Mouse (Mus musculus) heart, postnatal 14 days (tissue): ENCODE measurements around the gene Cops8. TPM values are rescaled to one million over a fixed set of nuclear protein-coding genes. Genes with fewer than 3 reads are reported as not detected.

Source experiments
- DNase-seq, 2 experiments: peaks; one replicate each; pipeline ENCODE4 v3.0.0; 2021 to 2022
- intact Hi-C: fragments of 180-260 bp; cut with DNase I; formaldehyde crosslinking; loops from one replicate; pipeline ENCODE4 v1.15.1; 2025
- total RNA-seq, 2 experiments: library from RNA; stranded (reverse); gene quantifications; 2 replicates each; pipeline ENCODE4 v1.2.3; 2021

The Cops8 gene
- total RNA-seq, 2 experiments from 2014 or later, result 83.5 to 84.9 TPM

DNA sequence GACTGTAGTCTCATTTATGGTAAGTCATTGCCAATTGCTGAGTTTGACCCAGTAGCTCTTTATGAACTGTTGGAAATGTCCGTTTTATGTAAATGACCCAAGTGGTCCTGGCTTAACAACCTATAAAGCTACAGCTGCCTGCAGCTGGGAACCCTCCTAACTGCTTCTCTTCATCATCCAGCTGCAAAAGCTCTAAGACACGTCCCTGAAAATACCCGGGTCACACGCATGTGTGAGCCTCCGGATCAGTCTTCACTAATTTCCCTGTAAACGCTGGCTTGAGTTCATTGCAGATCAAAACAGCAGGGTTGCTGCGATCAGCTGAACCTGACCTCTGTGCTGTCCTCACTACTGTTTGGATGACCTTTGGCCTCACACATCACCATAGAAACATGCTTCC is 35.6 kb downstream of the Cops8 start:
- DNase-seq, result no peak
- intact Hi-C loops, result no loop called here

DNA sequence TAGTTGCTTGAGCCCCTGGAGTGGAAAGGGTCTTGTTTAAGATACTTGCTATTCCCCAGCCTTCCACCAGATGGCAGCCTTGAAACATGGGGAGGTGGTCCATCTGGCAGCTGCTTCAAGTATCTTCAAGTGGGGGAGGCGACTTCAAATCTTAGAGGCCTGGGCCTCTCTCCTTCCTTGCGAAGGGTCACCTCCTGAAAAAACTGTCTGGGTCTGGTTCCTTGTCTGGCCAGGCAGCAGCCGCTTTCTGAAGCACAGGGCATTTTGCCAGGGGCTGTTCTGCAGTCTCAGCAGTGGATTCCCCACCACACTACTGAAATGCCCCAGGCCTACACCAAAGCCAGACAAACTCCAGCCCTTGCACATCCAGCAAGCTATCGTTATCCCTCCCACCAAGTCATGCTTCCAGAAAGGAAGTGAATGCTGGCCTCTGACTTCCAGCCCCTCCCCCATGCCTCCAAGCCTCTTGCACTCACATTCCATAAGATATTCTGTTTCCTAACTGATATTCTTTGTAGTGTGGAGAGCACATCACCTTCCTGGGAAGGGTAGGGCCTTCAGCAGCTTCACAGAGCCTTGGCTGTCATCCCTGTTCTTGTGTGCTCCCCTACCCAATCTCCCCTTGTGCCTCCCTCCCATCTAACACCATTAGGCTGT is 48.1 kb downstream of the Cops8 start:
- intact Hi-C loops, result loop anchor here (1.0 to 5.0 kb wide), 3 partner anchors 189 to 307 kb away; no protein-coding TSS in a partner anchor
- peak; percentile 75 to 85 for DNase-seq

- intact Hi-C loops, result loop anchor here (5.0 kb wide), 1 partner anchor 256 kb away; no protein-coding TSS in a partner anchor
- peak; percentile 18 to 21 for DNase-seq
Observed at GRCm38 (mm10) chr1:90651781-90652180, 49.0 kb downstream of the Cops8 start.

- intact Hi-C loops, result loop anchor here (5.0 kb wide), 1 partner anchor 255 kb away; no protein-coding TSS in a partner anchor
- DNase-seq, result no peak
Observed at GRCm38 (mm10) chr1:90652553-90652952, 49.8 kb downstream of the Cops8 start.

- DNase-seq, result peak; percentile 61 to 62
- intact Hi-C loops, result no loop called here
Observed at GRCm38 (mm10) chr1:90656492-90657245, 53.9 kb downstream of the Cops8 start.

GRCm38 (mm10) chr1:90657292-90658050 is 54.7 kb downstream of the Cops8 start:
- DNase-seq, result no peak
- intact Hi-C loops, result no loop called here

- intact Hi-C loops, result no loop called here
- DNase-seq, result no peak
Observed at GRCm38 (mm10) chr1:90658581-90658980, 55.8 kb downstream of the Cops8 start.

DNA sequence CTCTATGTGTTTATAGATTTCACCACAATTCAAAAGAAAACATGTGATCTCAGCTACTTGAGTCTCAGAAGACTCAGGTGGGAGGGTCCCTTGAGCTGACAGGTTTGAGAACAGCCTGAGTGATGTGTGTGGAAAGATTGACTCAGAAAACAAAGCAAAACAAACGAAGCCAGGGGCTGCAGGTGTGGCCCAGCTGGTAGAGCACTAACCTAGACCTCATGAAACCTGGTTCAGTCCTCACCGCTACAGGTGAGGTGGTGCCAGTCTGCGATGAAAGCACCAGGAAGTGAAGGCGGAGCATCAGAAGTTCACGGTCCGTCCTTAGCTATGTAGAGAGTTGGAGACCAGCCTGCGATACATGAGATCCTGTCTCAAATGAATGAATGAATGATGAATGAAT is 57.4 kb downstream of the Cops8 start:
- intact Hi-C loops, result no loop called here
- DNase-seq, result no peak

GRCm38 (mm10) chr1:90662491-90662890 is 59.7 kb downstream of the Cops8 start:
- intact Hi-C loops, result no loop called here

More at GRCm38 (mm10) chr1:90662491-90662890, 59.7 kb downstream of the Cops8 start:
- peak in 1 of 2 experiments; percentile 23 for DNase-seq

Other genes starting within 250 kb of the Cops8 start
- gene Col6a3, start 241.0 kb downstream of the Cops8 start, total RNA-seq, result 100 to 1,000 TPM in 1 of 2 experiments, 10 to 100 TPM in 1; 90.3 to 105 TPM